Mouse (Mus musculus): Measurements from ENCODE around the gene 1700001C19Rik.

GRCm38 (mm10) chr17:47408558-47408898, 28.6 kb downstream of the 1700001C19Rik start:
- no peak for TF ChIP-seq HCFC1 (IDR thresholded peaks at IDR 0.05; ENCODE audit: borderline replicate concordance, insufficient read depth, low read length)
- no peak for TF ChIP-seq CHD2 (IDR thresholded peaks at IDR 0.05; ENCODE audit: low read depth, low read length)
- TF ChIP-seq ZC3H11A (IDR thresholded peaks at IDR 0.05; ENCODE audit: borderline replicate concordance, low read depth, low read length), result no peak

All from ES-E14 (cell line).